10 mouse cellular contexts compared by ENCODE assay signal in genomic region chr6:18078615-18079014, GRCm38 (mm10). TPM values are rescaled to one million over a fixed set of nuclear protein-coding genes. Genes with fewer than 3 reads are reported as not detected.
DNase-seq lines count a peak whose midpoint lies in the region; ATAC-seq lines count a peak whose summit lies in the region.
"Had no signal": no experiment of that assay in that cellular context is flagged by ENCODE, and none has a peak within 500 bp of the region (broad histone marks: within the 10 kb centered on the region; RNA-seq: fewer than 3 reads in every experiment).

No protein-coding gene starts in this region.

- H3K27ac ChIP-seq in hindbrain, embryonic 11.5 days (ENCODE audit: low read depth, low read length): no peak overlapping the region
- no peak overlapping the region for H3K27ac ChIP-seq in hindbrain, embryonic 10.5 days
- H3K27ac ChIP-seq in midbrain, embryonic 13.5 days: no peak overlapping the region
- no peak overlapping the region for H3K27ac ChIP-seq in midbrain, embryonic 16.5 days (ENCODE audit: low read length)

- no peaks in the 10 kb centered on the region for H3K9me3 ChIP-seq in hindbrain, embryonic 11.5 days (ENCODE audit: control insufficient read depth, low read length)
- no peaks in the 10 kb centered on the region for H3K9me3 ChIP-seq in hindbrain, embryonic 10.5 days
- no peaks in the 10 kb centered on the region for H3K9me3 ChIP-seq in midbrain, embryonic 13.5 days
- no peaks in the 10 kb centered on the region for H3K9me3 ChIP-seq in midbrain, embryonic 16.5 days (replicated peaks; ENCODE audit: control insufficient read depth, low read length, poor library complexity, severe bottlenecking)

- H3K4me3 ChIP-seq in hindbrain, embryonic 11.5 days (ENCODE audit: low read depth, low read length): no peak overlapping the region
- H3K4me3 ChIP-seq in hindbrain, embryonic 10.5 days: no peak overlapping the region
- H3K4me3 ChIP-seq in midbrain, embryonic 13.5 days (replicated peaks): no peak overlapping the region
- H3K4me3 ChIP-seq in midbrain, embryonic 16.5 days (ENCODE audit: low read depth, low read length): no peak overlapping the region

- no peaks in the 10 kb centered on the region for H3K27me3 ChIP-seq in hindbrain, embryonic 11.5 days (ENCODE audit: control insufficient read depth, insufficient read depth, low read length)
- no peaks in the 10 kb centered on the region for H3K27me3 ChIP-seq in hindbrain, embryonic 10.5 days (ENCODE audit: insufficient read depth, poor library complexity, severe bottlenecking)
- H3K27me3 ChIP-seq in midbrain, embryonic 13.5 days: no peaks in the 10 kb centered on the region
- H3K27me3 ChIP-seq in midbrain, embryonic 16.5 days (ENCODE audit: control insufficient read depth, insufficient read depth, low read depth, low read length): no peaks in the 10 kb centered on the region

- no peaks in the 10 kb centered on the region for H3K36me3 ChIP-seq in hindbrain, embryonic 11.5 days (ENCODE audit: control insufficient read depth, insufficient read depth, low read length)
- H3K36me3 ChIP-seq in hindbrain, embryonic 10.5 days: no peaks in the 10 kb centered on the region
- H3K36me3 ChIP-seq in midbrain, embryonic 13.5 days: no peaks in the 10 kb centered on the region
- no peaks in the 10 kb centered on the region for H3K36me3 ChIP-seq in midbrain, embryonic 16.5 days (ENCODE audit: control insufficient read depth, insufficient read depth, low read length)

- WGBS in hindbrain, embryonic 11.5 days: 40% methylated on average over 1 of the region's 1 CpGs
- 43% methylated on average over 1 of the region's 1 CpGs for WGBS in hindbrain, embryonic 10.5 days
- WGBS in midbrain, embryonic 13.5 days: 23% methylated on average over 1 of the region's 1 CpGs
- 26% methylated on average over 1 of the region's 1 CpGs for WGBS in midbrain, embryonic 16.5 days

- peak; percentile 59; the same call in 1 of the 2 replicates for ATAC-seq in hindbrain, embryonic 11.5 days (ENCODE audit: low FRiP score)
- 0 out of 2 replicates have a peak, but pooled peaks have one; percentile 40 for ATAC-seq in midbrain, embryonic 13.5 days
- ATAC-seq in midbrain, embryonic 16.5 days: no peak

- H3K9ac ChIP-seq in hindbrain, embryonic 11.5 days (ENCODE audit: low read depth, low read length): no peak overlapping the region
- no peak overlapping the region for H3K9ac ChIP-seq in midbrain, embryonic 13.5 days (replicated peaks)
- no peak overlapping the region for H3K9ac ChIP-seq in midbrain, embryonic 16.5 days (ENCODE audit: low read depth, low read length)

- no peak overlapping the region for H3K4me2 ChIP-seq in hindbrain, embryonic 11.5 days (replicated peaks; ENCODE audit: low read depth, low read length)
- no peak overlapping the region for H3K4me2 ChIP-seq in midbrain, embryonic 13.5 days (replicated peaks)
- no peak overlapping the region for H3K4me2 ChIP-seq in midbrain, embryonic 16.5 days (ENCODE audit: low read length)

- peak; percentile 34 for DNase-seq in hindbrain, embryonic 11.5 days (ENCODE audit: low spot score)
- DNase-seq in hindbrain, embryonic 10.5 days (ENCODE audit: low spot score): no peak
- peak; percentile 9 for DNase-seq in fibroblast of lung, adult 2 months (ENCODE audit: low read depth)
- DNase-seq in spleen, adult 18-20 months: no peak
- DNase-seq in adrenal gland, adult 18-20 months (ENCODE audit: low spot score in 2 of 2): no peak
- DNase-seq in heart, postnatal 25 days (ENCODE audit: low spot score): no peak
- DNase-seq: cerebellum, postnatal 36 days had no signal

- intact Hi-C loops in heart, postnatal 25 days (cut with DNase I): loop anchor here (5.0 kb wide), 2 partner anchors 151 to 401 kb away; no protein-coding TSS in a partner anchor

- no peaks in the 10 kb centered on the region for H3K4me1 ChIP-seq in hindbrain, embryonic 11.5 days (replicated peaks; ENCODE audit: control insufficient read depth, insufficient read depth, low read length)
- H3K4me1 ChIP-seq in hindbrain, embryonic 10.5 days (replicated peaks): no peaks in the 10 kb centered on the region
- no peaks in the 10 kb centered on the region for H3K4me1 ChIP-seq in midbrain, embryonic 13.5 days (replicated peaks)
- H3K4me1 ChIP-seq in midbrain, embryonic 16.5 days (ENCODE audit: control insufficient read depth, insufficient read depth, low read length): no peaks in the 10 kb centered on the region

RNA-seq across cellular contexts. Expression of gene Asz1, which starts 30.2 kb away (rescaled TPM):
- polyA plus RNA-seq in hindbrain, embryonic 11.5 days (2014; fragmentation: Nextera tagmentation; extraction: Ambion mirVana): not detected in 2 replicates
- polyA plus RNA-seq in hindbrain, embryonic 10.5 days (2016; fragmentation: Nextera tagmentation; extraction: Ambion mirVana): not detected in 2 replicates
- polyA plus RNA-seq in midbrain, embryonic 13.5 days (2015; fragmentation: Nextera tagmentation; extraction: Ambion mirVana): not detected in 2 replicates
- polyA plus RNA-seq in midbrain, embryonic 16.5 days (2015; fragmentation: Nextera tagmentation; extraction: Ambion mirVana): not detected in 2 replicates
- not detected for total RNA-seq in adrenal gland, adult 18-20 months (2021)
- not detected for total RNA-seq in heart, postnatal 25 days (2021)
- total RNA-seq: layer of hippocampus, adult 8-10 months had no signal

RNA-seq across cellular contexts. Expression of gene Wnt2, which starts 48.2 kb away (rescaled TPM):
- polyA plus RNA-seq in hindbrain, embryonic 11.5 days (2014; fragmentation: Nextera tagmentation; extraction: Ambion mirVana): 0.99 and 2.1 TPM in 2 replicates
- polyA plus RNA-seq in hindbrain, embryonic 10.5 days (2016; fragmentation: Nextera tagmentation; extraction: Ambion mirVana): 0.61 and 1.0 TPM in 2 replicates
- 0.13 TPM in 1 of 2 replicates, not detected in the other for polyA plus RNA-seq in midbrain, embryonic 13.5 days (2015; fragmentation: Nextera tagmentation; extraction: Ambion mirVana)
- 0.23 and 0.30 TPM in 2 replicates for polyA plus RNA-seq in midbrain, embryonic 16.5 days (2015; fragmentation: Nextera tagmentation; extraction: Ambion mirVana)
- total RNA-seq in adrenal gland, adult 18-20 months (2021): under 1 TPM; 0.64 to 0.83 TPM
- 1 to 10 TPM in 1 of 2 experiments, under 1 TPM in 1; 0.75 to 1.2 TPM for total RNA-seq in heart, postnatal 25 days (2021)

Comparison
In these comparisons a context has a peak if more than half of its experiments do, and no peak if none do; other contexts are left out.
1. DNase-seq: peak in hindbrain, embryonic 11.5 days (single experiment) and fibroblast of lung, adult 2 months (single experiment); none in hindbrain, embryonic 10.5 days (single experiment), spleen, adult 18-20 months (0 of 2), adrenal gland, adult 18-20 months (0 of 2) and heart, postnatal 25 days (single experiment).